ENCODE assay signal across 12 mouse cellular contexts in the genomic region with DNA sequence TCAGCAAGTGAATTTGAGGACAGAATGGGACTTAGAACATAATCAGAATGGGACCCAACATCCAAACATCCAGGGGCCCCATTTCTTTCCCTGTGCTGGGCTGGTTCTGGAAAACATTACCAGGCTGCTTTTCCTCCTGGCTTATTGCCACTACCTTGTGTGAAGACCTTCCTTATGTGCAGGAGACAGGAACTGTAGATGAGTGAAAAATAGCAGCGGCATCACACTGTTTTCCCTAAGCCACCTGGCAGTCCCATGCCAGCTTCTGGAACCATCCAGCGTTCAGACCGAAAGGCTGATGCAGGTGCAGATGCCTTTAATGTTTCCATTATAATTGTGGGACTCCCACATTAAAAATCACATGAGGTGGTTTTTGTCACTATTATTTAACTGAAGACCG.
DNase-seq lines count a peak whose midpoint lies in the region; ATAC-seq and TF ChIP-seq lines count a peak whose summit lies in the region.
"Had no signal": no experiment of that assay in that cellular context is flagged by ENCODE, and none has a peak within 500 bp of the region (broad histone marks: within the 10 kb centered on the region; RNA-seq: fewer than 3 reads in every experiment).

No protein-coding gene starts in this region.

- no peaks in the 10 kb centered on the region for H3K9me3 ChIP-seq in heart, embryonic 14.5 days (ENCODE audit: control insufficient read depth, low read length)
- H3K9me3 ChIP-seq in limb, embryonic 10.5 days (replicated peaks), result no peaks in the 10 kb centered on the region

- TF ChIP-seq POLR2A in brain, embryonic 14.5 days (IDR thresholded peaks at IDR 0.05; ENCODE audit: borderline replicate concordance, extremely low read depth, insufficient read depth, insufficient read length, poor library complexity, severe bottlenecking), result no peak

- no peak overlapping the region for H3K4me3 ChIP-seq in heart, embryonic 14.5 days (ENCODE audit: control insufficient read depth in 1 of 2, insufficient read depth in 1 of 2, low read depth in 1 of 2, low read length in 2 of 2)
- no peak overlapping the region for H3K4me3 ChIP-seq in limb, embryonic 10.5 days

- no peaks in the 10 kb centered on the region for H3K27me3 ChIP-seq in heart, embryonic 14.5 days (ENCODE audit: control insufficient read depth, insufficient read depth, low read length)
- H3K27me3 ChIP-seq in limb, embryonic 10.5 days (ENCODE audit: low read depth, poor library complexity, severe bottlenecking), result 0 out of 2 replicates have a peak, but pooled peaks cover 4% of the 10 kb centered on the region
- H3K27me3 ChIP-seq: CH12.LX had no signal

- no peak for TF ChIP-seq CTCF in brain, embryonic 14.5 days (IDR thresholded peaks at IDR 0.05; ENCODE audit: borderline replicate concordance, extremely low read depth, insufficient read depth, insufficient read length)

- H3K9ac ChIP-seq in heart, embryonic 14.5 days (ENCODE audit: low read length), result no peak overlapping the region

- no peak for ATAC-seq in heart, embryonic 14.5 days (ENCODE audit: insufficient number of reproducible peaks, insufficient read depth, low FRiP score, low read depth)

- no peak for DNase-seq in heart, adult 11 months
- peak; percentile 50 for DNase-seq in brain, embryonic 14.5 days (ENCODE audit: low read depth)
- peak; percentile 39 to 46 for DNase-seq in cerebellum, postnatal 10 days
- DNase-seq in limb, embryonic 10.5 days (ENCODE audit: low spot score), result no peak
- no peak for DNase-seq in gastrocnemius, adult 18-20 months (ENCODE audit: low spot score)
- no peak for DNase-seq in frontal cortex, postnatal 36 days (ENCODE audit: low spot score in 2 of 2)
- DNase-seq: adrenal gland, postnatal 14 days; heart, adult 18-20 months; thymus, postnatal 25 days had no signal

- WGBS in heart, embryonic 14.5 days, result 71% methylated on average over 4 of the region's 4 CpGs
- 89% methylated on average over 4 of the region's 4 CpGs for WGBS in limb, embryonic 10.5 days

- H3K36me3 ChIP-seq in heart, embryonic 14.5 days (ENCODE audit: control insufficient read depth, insufficient read depth, low read length), result no peaks in the 10 kb centered on the region
- H3K36me3 ChIP-seq in limb, embryonic 10.5 days, result no peaks in the 10 kb centered on the region

- H3K27ac ChIP-seq in heart, embryonic 14.5 days (replicated peaks in 1 of 2; ENCODE audit: control insufficient read depth in 1 of 2, insufficient read depth in 1 of 2, low read depth in 2 of 2, low read length in 2 of 2), result peak overlapping the region; percentile 15 to 44; a peak in 3 of 4 replicates
- peak overlapping the region; percentile 71 for H3K27ac ChIP-seq in limb, embryonic 10.5 days
- H3K27ac ChIP-seq: macrophage had no signal

- no peak overlapping the region for H3K4me2 ChIP-seq in heart, embryonic 14.5 days (ENCODE audit: low read length)

- H3K4me1 ChIP-seq in heart, embryonic 14.5 days (ENCODE audit: control insufficient read depth in 2 of 2, insufficient read depth in 2 of 2, low read length in 2 of 2), result peaks cover 40 to 63% of the 10 kb centered on the region in 2 experiments
- peaks cover 79% of the 10 kb centered on the region for H3K4me1 ChIP-seq in limb, embryonic 10.5 days

Comparison
In these comparisons a context has a peak if more than half of its experiments do, and no peak if none do; other contexts are left out.
1. DNase-seq: peak in brain, embryonic 14.5 days (single experiment) and cerebellum, postnatal 10 days (2 of 2); none in heart, adult 11 months (single experiment), limb, embryonic 10.5 days (single experiment), gastrocnemius, adult 18-20 months (single experiment) and frontal cortex, postnatal 36 days (0 of 2).